Mouse (Mus musculus) kidney, embryonic 14.5 days (tissue): ENCODE data around the gene Cmss1. TPM values are rescaled to one million over a fixed set of nuclear protein-coding genes. Genes with fewer than 3 reads are reported as not detected.

Experiments used
- ATAC-seq: fragments of 200-750 bp; cut with Nextera tagmentation; 2 replicates; pipeline ENCODE4 v1.8.0; 2017; ENCODE audit warnings: moderate number of reproducible peaks, mild to moderate bottlenecking, moderate TSS enrichment, moderate library complexity; ENCODE audit not compliant: low FRiP score, low TSS enrichment
- H3K27ac ChIP-seq: fragments of 300-500 bp; sonication (generic); 2 replicates; pipeline ENCODE4 v1.5.1; 2014; ENCODE audit warnings: low read depth, mild to moderate bottlenecking, low read length, moderate library complexity, mixed read lengths
- H3K27me3 ChIP-seq: fragments of 300-500 bp; sonication (generic); 2 replicates; pipeline ENCODE4 v1.6.1; 2014; ENCODE audit warnings: mild to moderate bottlenecking, low read length; ENCODE audit not compliant: control insufficient read depth, insufficient read depth
- H3K36me3 ChIP-seq: fragments of 300-500 bp; sonication (generic); 2 replicates; pipeline ENCODE4 v1.6.1; 2014; ENCODE audit warnings: low read length, mixed read lengths; ENCODE audit not compliant: control insufficient read depth, insufficient read depth
- H3K4me1 ChIP-seq: fragments of 300-500 bp; sonication (generic); 2 replicates; pipeline ENCODE4 v1.6.1; 2014; ENCODE audit warnings: low read length, mixed read lengths; ENCODE audit not compliant: control insufficient read depth, insufficient read depth
- H3K4me2 ChIP-seq: fragments of 300-500 bp; sonication (generic); replicated peaks from 2 replicates; pipeline ENCODE4 v1.6.1; 2014; ENCODE audit warnings: low read depth, mild to moderate bottlenecking, low read length
- H3K4me3 ChIP-seq: fragments of 300-500 bp; sonication (generic); 2 replicates; pipeline ENCODE4 v1.5.1; 2014; ENCODE audit warnings: mild to moderate bottlenecking, low read length
- H3K9ac ChIP-seq: fragments of 300-500 bp; sonication (generic); 2 replicates; pipeline ENCODE4 v1.6.1; 2014; ENCODE audit warnings: low read depth, mild to moderate bottlenecking, low read length, moderate library complexity
- H3K9me3 ChIP-seq: fragments of 300-500 bp; sonication (generic); 2 replicates; pipeline ENCODE4 v1.6.1; 2016; ENCODE audit warnings: low read length; ENCODE audit not compliant: control insufficient read depth
- WGBS: fragments of 180-500 bp; shearing (Covaris S2); extraction: QIAGEN DNeasy Blood & Tissue Kit; methylation state at CpG from one replicate; pipeline ENCODE4 v1.1.7; 2014; 5-methylcytosine and 5-hydroxymethylcytosine counted together
- polyA plus RNA-seq: library from polyadenylated mRNA; unstranded; fragments of >200 nt; fragmentation: Nextera tagmentation; extraction: Ambion mirVana; gene quantifications from 2 replicates; pipeline ENCODE4 v1.2.1, GENCODE M21; 2014

Cmss1 gene
- polyA plus RNA-seq, 1 experiment from 2014 or later: 63.4 TPM

GRCm38 (mm10) chr16:57427516-57428285 is 179.0 kb downstream of the Cmss1 start:
- Histone ChIP-seq H3K4me1 (0 out of 2 replicates have a peak, but pooled peaks cover 5% of the 10 kb centered on the region), H3K4me3 (no peak overlapping the region), H3K27ac (no peak overlapping the region), H3K36me3 (no peaks in the 10 kb centered on the region), H3K9me3 (no peaks in the 10 kb centered on the region), H3K9ac (no peak overlapping the region), H3K27me3 (no peaks in the 10 kb centered on the region), H3K4me2 (no peak overlapping the region)
- no peak for ATAC-seq
- 75% methylated on average over 7 of the region's 7 CpGs for WGBS

DNA sequence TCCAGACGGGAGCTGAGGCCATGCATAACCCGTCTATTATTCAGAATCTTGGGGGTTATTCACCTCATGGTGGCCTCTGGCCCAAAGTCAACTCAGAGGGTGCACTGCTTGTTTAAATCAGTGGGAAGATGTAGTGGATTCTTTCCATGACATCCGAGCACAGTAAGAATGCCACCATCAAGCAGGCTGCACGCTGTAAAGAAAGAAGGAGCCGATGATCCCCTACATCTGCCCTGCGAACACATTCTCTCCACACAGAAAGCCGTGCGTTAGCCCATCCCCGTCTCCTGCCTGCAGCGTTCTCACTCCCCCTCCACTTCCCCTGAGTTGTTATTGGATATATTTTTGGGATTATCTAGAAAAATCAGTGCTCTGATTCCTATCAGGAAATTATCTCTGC is 180.0 kb downstream of the Cmss1 start:
- Histone ChIP-seq H3K4me3 (no peak overlapping the region), H3K9ac (no peak overlapping the region), H3K36me3 (no peaks in the 10 kb centered on the region), H3K9me3 (no peaks in the 10 kb centered on the region), H3K27me3 (no peaks in the 10 kb centered on the region), H3K4me2 (no peak overlapping the region), H3K4me1 (peaks cover 14% of the 10 kb centered on the region; the same call in 1 of the 2 replicates), H3K27ac (no peak overlapping the region)
- ATAC-seq: no peak
- 57% methylated on average over 10 of the region's 10 CpGs for WGBS

DNA sequence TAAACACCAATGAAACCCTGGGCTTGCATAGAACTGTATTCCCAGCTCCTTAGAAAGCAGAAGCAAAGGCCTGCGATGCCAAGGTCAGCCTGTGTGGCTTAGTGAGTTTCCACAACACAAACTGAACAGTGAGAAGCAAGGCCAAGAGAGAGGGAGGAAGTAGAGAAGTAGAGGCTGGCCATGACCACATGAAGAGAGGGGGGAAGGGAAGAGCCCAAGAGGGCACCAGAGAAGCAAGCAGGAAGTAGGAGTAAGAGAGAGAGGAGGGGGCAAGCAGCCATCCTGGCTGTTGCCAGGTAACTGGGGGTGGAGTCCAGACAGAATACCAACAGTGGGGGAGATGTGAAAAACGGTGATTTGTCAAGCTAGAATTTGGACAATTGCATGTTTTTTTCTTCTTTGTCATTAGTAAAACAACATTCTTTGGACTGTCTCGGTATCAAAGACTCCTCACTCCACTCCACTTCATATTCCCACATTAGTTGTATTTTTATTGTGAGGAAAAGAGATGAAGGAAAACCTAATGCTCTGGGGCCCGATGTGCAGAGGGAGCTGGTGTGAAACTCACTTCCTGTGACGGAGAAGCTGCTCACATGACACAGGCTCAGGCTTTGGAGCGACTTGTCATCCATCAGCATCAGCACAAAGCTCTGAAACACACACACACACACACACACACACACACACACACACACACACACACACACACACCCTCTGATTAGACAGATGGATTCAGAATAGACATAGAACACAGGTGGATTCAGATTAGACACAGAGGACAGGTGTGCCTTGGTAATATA is 183.5 kb downstream of the Cmss1 start:
- no peaks in the 10 kb centered on the region for H3K27me3 ChIP-seq
- H3K4me1 ChIP-seq: peaks cover 21% of the 10 kb centered on the region; the same call in 1 of the 2 replicates
- 44% methylated on average over 6 of the region's 6 CpGs for WGBS
- no peak overlapping the region for H3K4me2 ChIP-seq
- H3K9me3 ChIP-seq: no peaks in the 10 kb centered on the region
- H3K27ac ChIP-seq: peak overlapping the region; percentile 7; the same call in 1 of the 2 replicates
- H3K36me3 ChIP-seq: no peaks in the 10 kb centered on the region
- H3K9ac ChIP-seq: no peak overlapping the region
- peak; percentile 63 for ATAC-seq
- H3K4me3 ChIP-seq: no peak overlapping the region

- H3K27ac ChIP-seq: peak overlapping the region; percentile 75; the same call in 1 of the 2 replicates
- peaks cover 18% of the 10 kb centered on the region; the same call in 1 of the 2 replicates for H3K4me1 ChIP-seq
- H3K9ac ChIP-seq: no peak overlapping the region
- no peaks in the 10 kb centered on the region for H3K36me3 ChIP-seq
- no peaks in the 10 kb centered on the region for H3K27me3 ChIP-seq
- 54% methylated on average over 7 of the region's 7 CpGs for WGBS
- no peaks in the 10 kb centered on the region for H3K9me3 ChIP-seq
- no peak overlapping the region for H3K4me2 ChIP-seq
- no peak for ATAC-seq
- H3K4me3 ChIP-seq: no peak overlapping the region
These were observed 184.8 kb downstream of the Cmss1 start for GRCm38 (mm10) chr16:57421680-57422417.

- H3K27ac ChIP-seq: peak overlapping the region; percentile 75
- WGBS: 18% methylated on average over 8 of the region's 8 CpGs
- no peaks in the 10 kb centered on the region for H3K27me3 ChIP-seq
- no peak overlapping the region for H3K9ac ChIP-seq
- no peak overlapping the region for H3K4me3 ChIP-seq
- H3K4me1 ChIP-seq: peaks cover 18% of the 10 kb centered on the region; the same call in 1 of the 2 replicates
- H3K4me2 ChIP-seq: no peak overlapping the region
- H3K36me3 ChIP-seq: no peaks in the 10 kb centered on the region
- H3K9me3 ChIP-seq: no peaks in the 10 kb centered on the region
- ATAC-seq: no peak
These were observed 185.7 kb downstream of the Cmss1 start for GRCm38 (mm10) chr16:57420773-57421556.

DNA sequence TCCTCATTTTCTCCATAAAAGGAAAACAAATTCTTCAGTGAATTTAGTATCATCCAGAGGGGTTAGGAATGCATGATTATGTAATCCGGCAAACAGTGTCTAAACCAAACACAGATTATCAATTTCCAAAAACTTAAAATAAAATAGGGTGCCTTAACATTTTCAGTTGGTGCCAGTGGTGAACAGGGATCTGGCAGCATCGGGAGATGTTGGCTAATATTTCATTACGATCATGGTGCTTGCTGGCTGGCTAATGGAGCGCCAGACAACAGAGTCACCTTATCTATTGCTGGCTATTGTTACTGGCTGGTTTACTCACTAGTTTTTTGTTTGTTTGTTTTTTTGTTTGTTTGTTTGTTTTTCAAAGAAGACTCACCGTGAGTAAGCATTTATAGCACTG is 186.8 kb downstream of the Cmss1 start:
- ATAC-seq: no peak
- peaks cover 18% of the 10 kb centered on the region; the same call in 1 of the 2 replicates for H3K4me1 ChIP-seq
- no peak overlapping the region for H3K4me3 ChIP-seq
- H3K4me2 ChIP-seq: no peak overlapping the region
- no peaks in the 10 kb centered on the region for H3K27me3 ChIP-seq
- no peaks in the 10 kb centered on the region; the same call in 1 of the 2 replicates for H3K9me3 ChIP-seq
- WGBS: 84% methylated on average over 5 of the region's 5 CpGs
- no peaks in the 10 kb centered on the region for H3K36me3 ChIP-seq
- H3K27ac ChIP-seq: no peak overlapping the region
- H3K9ac ChIP-seq: no peak overlapping the region

- H3K27ac ChIP-seq: no peak overlapping the region
- H3K4me2 ChIP-seq: no peak overlapping the region
- H3K9me3 ChIP-seq: no peaks in the 10 kb centered on the region; the same call in 1 of the 2 replicates
- WGBS: 43% methylated on average over 5 of the region's 5 CpGs
- H3K4me1 ChIP-seq: peaks cover 18% of the 10 kb centered on the region; the same call in 1 of the 2 replicates
- ATAC-seq: peak; percentile 50; the same call in 1 of the 2 replicates
- no peaks in the 10 kb centered on the region for H3K36me3 ChIP-seq
- H3K9ac ChIP-seq: no peak overlapping the region
- no peaks in the 10 kb centered on the region for H3K27me3 ChIP-seq
- no peak overlapping the region for H3K4me3 ChIP-seq
These were observed 187.3 kb downstream of the Cmss1 start for GRCm38 (mm10) chr16:57419332-57419731.

DNA sequence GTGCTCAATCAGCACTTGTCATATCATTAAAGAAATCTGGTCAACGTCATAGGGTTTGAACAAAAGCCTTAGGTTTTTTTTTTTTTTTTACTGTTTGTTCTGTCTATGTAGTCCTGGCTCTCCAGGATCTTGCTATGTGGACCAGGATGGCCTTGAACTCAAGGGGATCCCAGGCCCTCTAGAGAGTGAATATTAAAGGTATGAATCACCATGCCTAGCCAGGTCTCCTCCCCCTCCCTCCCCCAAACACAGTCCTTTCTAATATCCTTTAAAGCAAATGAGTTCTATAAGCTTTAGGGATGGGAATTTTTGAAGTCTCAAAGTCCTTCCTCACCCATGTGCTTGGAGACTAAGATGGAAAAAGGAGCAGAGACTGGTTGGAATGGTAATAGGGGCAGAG is 188.7 kb downstream of the Cmss1 start:
- H3K4me1 ChIP-seq: peaks cover 17% of the 10 kb centered on the region; the same call in 1 of the 2 replicates
- H3K9me3 ChIP-seq: no peaks in the 10 kb centered on the region; the same call in 1 of the 2 replicates
- H3K36me3 ChIP-seq: no peaks in the 10 kb centered on the region
- 84% methylated on average over 1 of the region's 1 CpGs for WGBS
- H3K4me3 ChIP-seq: no peak overlapping the region
- H3K27me3 ChIP-seq: no peaks in the 10 kb centered on the region
- H3K4me2 ChIP-seq: no peak overlapping the region
- ATAC-seq: no peak
- H3K27ac ChIP-seq: no peak overlapping the region
- H3K9ac ChIP-seq: no peak overlapping the region
